Mouse (Mus musculus): ENCODE data around the gene Slc2a4.

Gene Slc2a4

GRCm38 (mm10) chr11:69948066-69948762 is at the start of gene Slc2a4:
Gene Slc2a4 (minus strand): TSS chr11:69948188.
- peak; percentile 74 for DNase-seq (ENCODE audit: low spot score)

GRCm38 (mm10) chr11:69997070-69997509 is 49.1 kb upstream of the Slc2a4 start:
- DNase-seq (ENCODE audit: low spot score), result peak; percentile 78

GRCm38 (mm10) chr11:69996161-69997061 is 48.4 kb upstream of the Slc2a4 start:
- no peak for DNase-seq (ENCODE audit: low spot score)

- DNase-seq (ENCODE audit: low spot score), result peak; percentile 97
Observed at GRCm38 (mm10) chr11:69995391-69995960, 47.5 kb upstream of the Slc2a4 start, which contains the start of gene Phf23. Gene Phf23 (plus strand): TSS chr11:69995777.

GRCm38 (mm10) chr11:69994401-69995090 is 46.6 kb upstream of the Slc2a4 start:
- no peak for DNase-seq (ENCODE audit: low spot score)

GRCm38 (mm10) chr11:69992932-69993331 is 44.9 kb upstream of the Slc2a4 start:
- DNase-seq (ENCODE audit: low spot score), result no peak

GRCm38 (mm10) chr11:69992396-69992795 is 44.4 kb upstream of the Slc2a4 start:
- no peak for DNase-seq (ENCODE audit: low spot score)

GRCm38 (mm10) chr11:69991711-69992110 is 43.7 kb upstream of the Slc2a4 start:
- DNase-seq (ENCODE audit: low spot score), result no peak

GRCm38 (mm10) chr11:69990850-69991691 is 43.1 kb upstream of the Slc2a4 start, which contains the start of gene Gabarap:
Gene Gabarap (plus strand): TSS chr11:69991143.
- peak; percentile 97 for DNase-seq (ENCODE audit: low spot score)

GRCm38 (mm10) chr11:69989949-69990348 is 42.0 kb upstream of the Slc2a4 start:
- DNase-seq (ENCODE audit: low spot score), result no peak

- DNase-seq (ENCODE audit: low spot score), result peak; percentile 2
Observed at GRCm38 (mm10) chr11:69984431-69984830, 36.4 kb upstream of the Slc2a4 start.

GRCm38 (mm10) chr11:69983377-69983776 is 35.4 kb upstream of the Slc2a4 start:
- no peak for DNase-seq (ENCODE audit: low spot score)

GRCm38 (mm10) chr11:69982877-69983276 is 34.9 kb upstream of the Slc2a4 start:
- DNase-seq (ENCODE audit: low spot score), result no peak

- no peak for DNase-seq (ENCODE audit: low spot score)
Observed at GRCm38 (mm10) chr11:69982225-69982624, 34.2 kb upstream of the Slc2a4 start, which contains the start of gene Elp5. Gene Elp5 (minus strand): TSS chr11:69982517.

- no peak for DNase-seq (ENCODE audit: low spot score)
Observed at GRCm38 (mm10) chr11:69981141-69981762, 33.3 kb upstream of the Slc2a4 start, which contains the start of gene Ctdnep1. Gene Ctdnep1 (plus strand): TSS chr11:69981156.

GRCm38 (mm10) chr11:69980196-69981140 is 32.5 kb upstream of the Slc2a4 start:
- peak; percentile 99 for DNase-seq (ENCODE audit: low spot score)

GRCm38 (mm10) chr11:69979827-69980195 is 31.8 kb upstream of the Slc2a4 start:
- DNase-seq (ENCODE audit: low spot score), result no peak

GRCm38 (mm10) chr11:69976271-69976670 is 28.3 kb upstream of the Slc2a4 start:
- DNase-seq (ENCODE audit: low spot score), result no peak

GRCm38 (mm10) chr11:69974907-69975306 is 26.9 kb upstream of the Slc2a4 start:
- DNase-seq (ENCODE audit: low spot score), result no peak
